Mouse (Mus musculus): ENCODE results near the gene Bcl9l. TPM values are rescaled to one million over a fixed set of nuclear protein-coding genes. Genes with fewer than 3 reads are reported as not detected.

Bcl9l gene
- polyA plus RNA-seq, 1 experiment from 2014 or later = 10.1 TPM

- no peak for DNase-seq (ENCODE audit: low spot score)
- Histone ChIP-seq H3K4me1 (replicated peaks; ENCODE audit: control insufficient read depth, insufficient read depth, low read length) (peaks cover 59% of the 10 kb centered on the region), H3K4me2 (replicated peaks; ENCODE audit: low read depth, low read length) (peak overlapping the region; percentile 71), H3K27ac (ENCODE audit: low read depth, low read length) (no peak overlapping the region), H3K27me3 (ENCODE audit: control insufficient read depth, insufficient read depth, low read length) (no peaks in the 10 kb centered on the region), H3K36me3 (ENCODE audit: control insufficient read depth, insufficient read depth, low read length) (no peaks in the 10 kb centered on the region), H3K4me3 (ENCODE audit: low read depth, low read length) (peak overlapping the region; percentile 97), H3K9ac (ENCODE audit: low read depth, low read length) (peak overlapping the region; percentile 98; the same call in 1 of the 2 replicates), H3K9me3 (ENCODE audit: control insufficient read depth, low read length) (no peaks in the 10 kb centered on the region)
- no peak for ATAC-seq (ENCODE audit: low FRiP score)
- WGBS = 32% methylated on average over 14 of the region's 14 CpGs
Observed at GRCm38 (mm10) chr9:44485516-44486161, 3.0 kb downstream of the Bcl9l start.

- Histone ChIP-seq H3K9ac (ENCODE audit: low read depth, low read length) (no peak overlapping the region), H3K4me2 (replicated peaks; ENCODE audit: low read depth, low read length) (peak overlapping the region; percentile 28), H3K9me3 (ENCODE audit: control insufficient read depth, low read length) (no peaks in the 10 kb centered on the region), H3K36me3 (ENCODE audit: control insufficient read depth, insufficient read depth, low read length) (no peaks in the 10 kb centered on the region), H3K4me1 (replicated peaks; ENCODE audit: control insufficient read depth, insufficient read depth, low read length) (peaks cover 59% of the 10 kb centered on the region), H3K27me3 (ENCODE audit: control insufficient read depth, insufficient read depth, low read length) (no peaks in the 10 kb centered on the region), H3K27ac (ENCODE audit: low read depth, low read length) (no peak overlapping the region), H3K4me3 (ENCODE audit: low read depth, low read length) (no peak overlapping the region)
- DNase-seq (ENCODE audit: low spot score) (no peak), ATAC-seq (ENCODE audit: low FRiP score) (no peak)
- 16% methylated on average over 3 of the region's 3 CpGs for WGBS
Observed at GRCm38 (mm10) chr9:44486335-44486734, 3.7 kb downstream of the Bcl9l start.

GRCm38 (mm10) chr9:44486741-44487421 is 4.3 kb downstream of the Bcl9l start:
- no peaks in the 10 kb centered on the region for H3K36me3 ChIP-seq (ENCODE audit: control insufficient read depth, insufficient read depth, low read length)
- H3K4me2 ChIP-seq (replicated peaks; ENCODE audit: low read depth, low read length) = peak overlapping the region; percentile 28
- 22% methylated on average over 15 of the region's 15 CpGs for WGBS
- DNase-seq (ENCODE audit: low spot score) (no peak), ATAC-seq (ENCODE audit: low FRiP score) (no peak)
- H3K27ac ChIP-seq (ENCODE audit: low read depth, low read length) = peak overlapping the region; percentile 42; the same call in 1 of the 2 replicates
- no peaks in the 10 kb centered on the region for H3K27me3 ChIP-seq (ENCODE audit: control insufficient read depth, insufficient read depth, low read length)
- peak overlapping the region; percentile 44; the same call in 1 of the 2 replicates for H3K9ac ChIP-seq (ENCODE audit: low read depth, low read length)
- no peaks in the 10 kb centered on the region for H3K9me3 ChIP-seq (ENCODE audit: control insufficient read depth, low read length)
- H3K4me3 ChIP-seq (ENCODE audit: low read depth, low read length) = peak overlapping the region; percentile 17; the same call in 1 of the 2 replicates
- peaks cover 59% of the 10 kb centered on the region for H3K4me1 ChIP-seq (replicated peaks; ENCODE audit: control insufficient read depth, insufficient read depth, low read length)

- ATAC-seq (ENCODE audit: low FRiP score) (no peak), DNase-seq (ENCODE audit: low spot score) (no peak)
- no peaks in the 10 kb centered on the region for H3K9me3 ChIP-seq (ENCODE audit: control insufficient read depth, low read length)
- H3K9ac ChIP-seq (ENCODE audit: low read depth, low read length) = peak overlapping the region; percentile 19; the same call in 1 of the 2 replicates
- H3K4me1 ChIP-seq (replicated peaks; ENCODE audit: control insufficient read depth, insufficient read depth, low read length) = peaks cover 59% of the 10 kb centered on the region
- WGBS = 8% methylated on average over 7 of the region's 7 CpGs
- peak overlapping the region; percentile 36; the same call in 1 of the 2 replicates for H3K27ac ChIP-seq (ENCODE audit: low read depth, low read length)
- no peak overlapping the region for H3K4me3 ChIP-seq (ENCODE audit: low read depth, low read length)
- no peaks in the 10 kb centered on the region for H3K27me3 ChIP-seq (ENCODE audit: control insufficient read depth, insufficient read depth, low read length)
- peak overlapping the region; percentile 23; the same call in 1 of the 2 replicates for H3K4me2 ChIP-seq (replicated peaks; ENCODE audit: low read depth, low read length)
- no peaks in the 10 kb centered on the region for H3K36me3 ChIP-seq (ENCODE audit: control insufficient read depth, insufficient read depth, low read length)
Observed at GRCm38 (mm10) chr9:44487441-44487840, 4.8 kb downstream of the Bcl9l start.

- no peak overlapping the region for H3K4me3 ChIP-seq (ENCODE audit: low read depth, low read length)
- H3K27ac ChIP-seq (ENCODE audit: low read depth, low read length) = no peak overlapping the region
Observed at GRCm38 (mm10) chr9:44488416-44488815, 5.8 kb downstream of the Bcl9l start.

GRCm38 (mm10) chr9:44488855-44489381 is 6.3 kb downstream of the Bcl9l start:
- Histone ChIP-seq H3K9ac (ENCODE audit: low read depth, low read length) (no peak overlapping the region), H3K4me3 (ENCODE audit: low read depth, low read length) (no peak overlapping the region), H3K4me1 (replicated peaks; ENCODE audit: control insufficient read depth, insufficient read depth, low read length) (peaks cover 64% of the 10 kb centered on the region), H3K4me2 (replicated peaks; ENCODE audit: low read depth, low read length) (peak overlapping the region; percentile 15; the same call in 1 of the 2 replicates), H3K27me3 (ENCODE audit: control insufficient read depth, insufficient read depth, low read length) (no peaks in the 10 kb centered on the region; the same call in 1 of the 2 replicates), H3K9me3 (ENCODE audit: control insufficient read depth, low read length) (no peaks in the 10 kb centered on the region), H3K27ac (ENCODE audit: low read depth, low read length) (no peak overlapping the region), H3K36me3 (ENCODE audit: control insufficient read depth, insufficient read depth, low read length) (no peaks in the 10 kb centered on the region)
- 0 out of 2 replicates have a peak, but pooled peaks have one; percentile 9 for ATAC-seq (ENCODE audit: low FRiP score)
- no peak for DNase-seq (ENCODE audit: low spot score)
- WGBS = 11% methylated on average over 5 of the region's 5 CpGs

More at GRCm38 (mm10) chr9:44488416-44488815, 5.8 kb downstream of the Bcl9l start:
- WGBS = 14% methylated on average over 8 of the region's 8 CpGs
- no peaks in the 10 kb centered on the region for H3K36me3 ChIP-seq (ENCODE audit: control insufficient read depth, insufficient read depth, low read length)
- DNase-seq (ENCODE audit: low spot score) (no peak), ATAC-seq (ENCODE audit: low FRiP score) (no peak)
- H3K9ac ChIP-seq (ENCODE audit: low read depth, low read length) = no peak overlapping the region
- H3K4me1 ChIP-seq (replicated peaks; ENCODE audit: control insufficient read depth, insufficient read depth, low read length) = peaks cover 59% of the 10 kb centered on the region
- peak overlapping the region; percentile 4; the same call in 1 of the 2 replicates for H3K4me2 ChIP-seq (replicated peaks; ENCODE audit: low read depth, low read length)
- H3K27me3 ChIP-seq (ENCODE audit: control insufficient read depth, insufficient read depth, low read length) = no peaks in the 10 kb centered on the region
- H3K9me3 ChIP-seq (ENCODE audit: control insufficient read depth, low read length) = no peaks in the 10 kb centered on the region

- no peak overlapping the region for H3K27ac ChIP-seq (ENCODE audit: low read depth, low read length)
Observed at GRCm38 (mm10) chr9:44489651-44490085, 7.0 kb downstream of the Bcl9l start.

GRCm38 (mm10) chr9:44490086-44490967 is 7.7 kb downstream of the Bcl9l start:
- Histone ChIP-seq H3K36me3 (ENCODE audit: control insufficient read depth, insufficient read depth, low read length) (no peaks in the 10 kb centered on the region), H3K27me3 (ENCODE audit: control insufficient read depth, insufficient read depth, low read length) (no peaks in the 10 kb centered on the region; the same call in 1 of the 2 replicates), H3K9ac (ENCODE audit: low read depth, low read length) (no peak overlapping the region), H3K27ac (ENCODE audit: low read depth, low read length) (no peak overlapping the region), H3K9me3 (ENCODE audit: control insufficient read depth, low read length) (no peaks in the 10 kb centered on the region), H3K4me2 (replicated peaks; ENCODE audit: low read depth, low read length) (0 out of 2 replicates have a peak overlapping the region, but pooled peaks have one; percentile 15), H3K4me3 (ENCODE audit: low read depth, low read length) (no peak overlapping the region), H3K4me1 (replicated peaks; ENCODE audit: control insufficient read depth, insufficient read depth, low read length) (peaks cover 60% of the 10 kb centered on the region)
- 14% methylated on average over 17 of the region's 17 CpGs for WGBS
- DNase-seq (ENCODE audit: low spot score) = no peak
- no peak for ATAC-seq (ENCODE audit: low FRiP score)

More at GRCm38 (mm10) chr9:44489651-44490085, 7.0 kb downstream of the Bcl9l start:
- peak overlapping the region; percentile 15; the same call in 1 of the 2 replicates for H3K4me2 ChIP-seq (replicated peaks; ENCODE audit: low read depth, low read length)
- H3K9me3 ChIP-seq (ENCODE audit: control insufficient read depth, low read length) = no peaks in the 10 kb centered on the region
- no peak for ATAC-seq (ENCODE audit: low FRiP score)
- H3K36me3 ChIP-seq (ENCODE audit: control insufficient read depth, insufficient read depth, low read length) = no peaks in the 10 kb centered on the region
- peaks cover 65% of the 10 kb centered on the region for H3K4me1 ChIP-seq (replicated peaks; ENCODE audit: control insufficient read depth, insufficient read depth, low read length)
- no peaks in the 10 kb centered on the region; the same call in 1 of the 2 replicates for H3K27me3 ChIP-seq (ENCODE audit: control insufficient read depth, insufficient read depth, low read length)
- peak; percentile 53 for DNase-seq (ENCODE audit: low spot score)
- H3K4me3 ChIP-seq (ENCODE audit: low read depth, low read length) = no peak overlapping the region
- 5% methylated on average over 16 of the region's 17 CpGs for WGBS
- no peak overlapping the region for H3K9ac ChIP-seq (ENCODE audit: low read depth, low read length)
